Mouse (Mus musculus) midbrain, embryonic 10.5 days (tissue): ENCODE data around the gene Kcnj13. TPM values are rescaled to one million over a fixed set of nuclear protein-coding genes. Genes with fewer than 3 reads are reported as not detected.

Source experiments
- DNase-seq: peaks from one replicate; pipeline ENCODE4 v3.0.0-alpha.2; 2017; ENCODE audit warnings: low spot score
- H3K27ac ChIP-seq: fragments of 300-500 bp; sonication (generic); replicated peaks from 2 replicates; pipeline ENCODE4 v1.5.1; 2016; ENCODE audit warnings: mild to moderate bottlenecking
- H3K27me3 ChIP-seq: fragments of 300-500 bp; sonication (generic); 2 replicates; pipeline ENCODE4 v1.6.1; 2016; ENCODE audit warnings: low read depth, mild to moderate bottlenecking; ENCODE audit not compliant: poor library complexity, severe bottlenecking
- H3K36me3 ChIP-seq: fragments of 300-500 bp; sonication (generic); 2 replicates; pipeline ENCODE4 v1.6.1; 2016; ENCODE audit warnings: mild to moderate bottlenecking, moderate library complexity
- H3K4me1 ChIP-seq: fragments of 300-500 bp; sonication (generic); 2 replicates; pipeline ENCODE4 v1.6.1; 2016
- H3K4me3 ChIP-seq: fragments of 300-500 bp; sonication (generic); 2 replicates; pipeline ENCODE4 v1.5.1; 2016; ENCODE audit warnings: mild to moderate bottlenecking, moderate library complexity
- H3K9me3 ChIP-seq: fragments of 300-500 bp; sonication (generic); replicated peaks from 2 replicates; pipeline ENCODE4 v1.6.1; 2016; ENCODE audit warnings: mild to moderate bottlenecking
- WGBS: fragments of 180-500 bp; shearing (Covaris S2); methylation state at CpG from one replicate; pipeline ENCODE4 v1.1.7; 2016; 5-methylcytosine and 5-hydroxymethylcytosine counted together
- polyA plus RNA-seq: library from polyadenylated mRNA; unstranded; fragments of >200 nt; fragmentation: Nextera tagmentation; extraction: Ambion mirVana; gene quantifications from 2 replicates; pipeline ENCODE4 v1.2.1, GENCODE M21; 2016

Gene Kcnj13
- polyA plus RNA-seq, 1 experiment from 2014 or later, result 0.73 TPM

DNA sequence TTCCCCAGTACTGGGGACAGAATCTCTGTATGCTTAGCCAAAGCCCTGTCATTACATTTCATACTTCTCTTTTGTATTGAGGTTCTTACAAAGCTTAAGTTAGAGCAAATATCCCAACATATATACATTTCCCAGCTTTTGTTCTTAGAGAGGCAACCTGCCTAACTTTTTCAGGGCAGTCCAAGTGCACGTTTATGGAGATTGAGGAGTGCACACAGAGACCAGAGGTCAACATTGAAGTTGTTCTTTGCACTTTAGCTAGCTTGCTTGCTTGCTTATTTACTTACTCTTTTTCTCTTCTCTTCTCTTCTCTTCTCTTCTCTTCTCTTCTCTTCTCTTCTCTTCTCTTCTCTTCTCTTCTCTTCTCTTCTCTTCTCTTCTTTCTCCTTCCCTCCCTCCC, 34.3 kb downstream of the Kcnj13 start:
- Histone ChIP-seq H3K36me3 (peaks cover 14% of the 10 kb centered on the region), H3K27ac (no peak overlapping the region), H3K27me3 (no peaks in the 10 kb centered on the region), H3K9me3 (no peaks in the 10 kb centered on the region), H3K4me3 (no peak overlapping the region), H3K4me1 (no peaks in the 10 kb centered on the region)
- 79% methylated on average over 1 of the region's 1 CpGs for WGBS
- no peak for DNase-seq

DNA sequence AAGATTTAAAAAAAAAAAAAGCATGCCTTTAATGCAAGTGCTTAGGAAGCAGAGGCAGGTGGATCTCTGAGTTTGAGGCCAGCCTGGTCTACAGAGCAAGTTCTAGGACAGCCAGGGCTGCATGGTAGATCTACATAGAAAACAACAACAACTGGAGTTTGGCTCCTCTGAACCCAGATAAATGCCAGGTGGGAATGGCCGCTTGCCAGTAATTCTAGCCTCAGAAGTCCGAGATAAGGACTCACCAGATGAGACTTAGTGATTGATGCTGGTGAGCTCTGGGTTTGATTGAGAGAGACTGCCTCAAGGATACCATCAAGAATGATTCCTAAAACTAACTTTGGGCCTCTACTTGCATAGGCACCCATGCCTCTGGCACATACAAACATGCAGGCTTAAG, 44.0 kb downstream of the Kcnj13 start:
- Histone ChIP-seq H3K4me3 (no peak overlapping the region), H3K27ac (no peak overlapping the region), H3K4me1 (no peaks in the 10 kb centered on the region), H3K27me3 (no peaks in the 10 kb centered on the region), H3K36me3 (peaks cover 37% of the 10 kb centered on the region), H3K9me3 (no peaks in the 10 kb centered on the region)
- DNase-seq, result no peak
- WGBS, result 89% methylated on average over 2 of the region's 2 CpGs

Other genes starting within 250 kb of the Kcnj13 start
- gene Ecel1, start 238.2 kb downstream of the Kcnj13 start, polyA plus RNA-seq, result 3.7 and 5.0 TPM in 2 replicates
- gene Prss56, start 211.4 kb downstream of the Kcnj13 start, polyA plus RNA-seq, result 0.05 TPM in 1 of 2 replicates, not detected in the other
- gene Chrnd, start 204.1 kb downstream of the Kcnj13 start, polyA plus RNA-seq, result not detected in 2 replicates
- gene Chrng, start 190.1 kb downstream of the Kcnj13 start, polyA plus RNA-seq, result 0.12 TPM in 1 of 2 replicates, not detected in the other
- gene Eif4e2, start 180.8 kb downstream of the Kcnj13 start, polyA plus RNA-seq, result 172 and 173 TPM in 2 replicates
- 0.64 and 0.71 TPM in 2 replicates for gene Efhd1, start 130.4 kb downstream of the Kcnj13 start, polyA plus RNA-seq
- gene Gigyf2, start 67.7 kb downstream of the Kcnj13 start, polyA plus RNA-seq, result 49.1 and 52.4 TPM in 2 replicates
- gene Snorc, start 75.5 kb upstream of the Kcnj13 start, polyA plus RNA-seq, result not detected in 2 replicates
- gene Neu2, start 115.2 kb upstream of the Kcnj13 start, polyA plus RNA-seq, result not detected in 2 replicates
- gene Ngef, start 179.1 kb upstream of the Kcnj13 start, polyA plus RNA-seq, result 5.2 and 7.4 TPM in 2 replicates
- 3.3 and 3.6 TPM in 2 replicates for gene Inpp5d, start 225.6 kb upstream of the Kcnj13 start, polyA plus RNA-seq